Mouse (Mus musculus) Patski (cell line): Measurements from ENCODE around the gene Atp13a1. TPM values are rescaled to one million over a fixed set of nuclear protein-coding genes. Genes with fewer than 3 reads are reported as not detected.

Experiments used
- ATAC-seq: fragments of 100-300 bp; one replicate; pipeline ENCODE4 v1.8.0; 2021
- CTCF ChIA-PET: fragments of 350-600 bp; sonication (Branson Sonifier 250); formaldehyde crosslinking; loops from one replicate; lab custom pipeline; 2022; ENCODE audit warnings: inconsistent platforms; lab: Charles Lee
- POLR2A ChIA-PET: fragments of 350-600 bp; sonication (Branson Sonifier 250); formaldehyde crosslinking; loops from one replicate; lab custom pipeline; 2022; ENCODE audit warnings: antibody characterized with exemption, inconsistent platforms; lab: Charles Lee
- DNase-seq: peaks from one replicate; pipeline ENCODE4 v3.0.0-alpha.2; 2011; ENCODE audit warnings: low read depth, low spot score
- H3K27me3 ChIP-seq: fragments of 371-371 bp; one replicate; pipeline ENCODE4 v1.5.1; 2021
- CTCF ChIP-seq: fragments of 100-300 bp; IDR thresholded peaks from one replicate; pipeline ENCODE4 v1.5.1; 2021
- in situ Hi-C: fragments of 300-500 bp; cut with MboI; formaldehyde crosslinking; loops from 3 replicates; pipeline ENCODE4 v1.11.1; 2018; ENCODE audit warnings: low pct_unique_long_range_greater_than_20kb, mixed read lengths
- polyA plus RNA-seq: library from polyadenylated mRNA; unstranded; gene quantifications from one replicate; pipeline ENCODE4 v1.2.3, GENCODE M21; 2021

The Atp13a1 gene
- polyA plus RNA-seq, 1 experiment from 2014 or later = 55.4 TPM

DNA sequence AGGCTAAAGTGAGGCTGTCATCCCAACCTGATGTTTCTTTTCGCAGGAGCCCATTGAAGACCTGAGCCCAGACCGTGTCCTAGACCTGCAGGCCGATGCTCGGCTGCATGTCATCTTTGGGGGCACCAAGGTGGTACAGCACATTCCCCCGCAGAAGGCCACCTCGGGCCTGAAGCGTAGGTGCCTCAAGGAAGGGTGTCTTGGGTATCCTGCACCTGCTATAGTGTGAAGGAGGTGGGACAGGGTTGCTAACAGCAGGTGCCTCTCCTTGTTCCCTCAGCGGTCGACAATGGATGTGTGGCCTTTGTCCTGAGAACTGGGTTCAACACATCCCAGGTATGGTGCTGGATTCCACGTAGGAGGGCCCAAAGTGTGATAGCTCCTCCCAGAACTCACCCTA lies 6.7 kb downstream of the Atp13a1 start:
- ATAC-seq (no peak), DNase-seq (no peak)
- ChIA-PET POLR2A (no interaction called here), CTCF (no interaction called here)
- TF ChIP-seq CTCF = no peak
- in situ Hi-C loops = no loop called here
- no peaks in the 10 kb centered on the region for H3K27me3 ChIP-seq

DNA sequence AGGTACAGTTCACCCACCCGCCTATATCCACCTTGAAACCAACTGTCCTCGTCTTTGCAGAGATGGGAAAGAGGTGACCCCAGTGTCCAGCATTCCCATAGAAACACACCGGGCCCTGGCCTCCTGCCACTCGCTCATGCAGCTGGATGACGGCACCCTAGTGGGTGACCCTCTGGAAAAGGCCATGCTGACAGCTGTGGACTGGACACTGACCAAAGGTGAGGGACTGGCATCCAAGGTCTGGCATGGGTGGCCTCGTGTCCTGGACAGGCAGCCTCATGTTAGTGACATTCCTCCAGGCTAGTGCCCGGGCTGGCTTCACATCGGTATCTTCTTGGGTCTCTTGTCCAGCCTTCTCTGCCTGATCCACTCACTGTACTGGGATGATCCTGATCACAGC lies 8.3 kb downstream of the Atp13a1 start:
- no peak for TF ChIP-seq CTCF
- ChIA-PET CTCF (no interaction called here), POLR2A (no interaction called here)
- DNase-seq (no peak), ATAC-seq (no peak)
- no peaks in the 10 kb centered on the region for H3K27me3 ChIP-seq
- in situ Hi-C loops = no loop called here

GRCm38 (mm10) chr8:69799946-69800345 lies 9.0 kb downstream of the Atp13a1 start:
- no peak for TF ChIP-seq CTCF
- no peaks in the 10 kb centered on the region for H3K27me3 ChIP-seq
- ATAC-seq (peak; percentile 9), DNase-seq (no peak)
- CTCF ChIA-PET = no interaction called here
- POLR2A ChIA-PET = no interaction called here
- in situ Hi-C loops = loop anchor here (25.0 kb wide), 1 partner anchor 688 kb away; no protein-coding TSS in a partner anchor

DNA sequence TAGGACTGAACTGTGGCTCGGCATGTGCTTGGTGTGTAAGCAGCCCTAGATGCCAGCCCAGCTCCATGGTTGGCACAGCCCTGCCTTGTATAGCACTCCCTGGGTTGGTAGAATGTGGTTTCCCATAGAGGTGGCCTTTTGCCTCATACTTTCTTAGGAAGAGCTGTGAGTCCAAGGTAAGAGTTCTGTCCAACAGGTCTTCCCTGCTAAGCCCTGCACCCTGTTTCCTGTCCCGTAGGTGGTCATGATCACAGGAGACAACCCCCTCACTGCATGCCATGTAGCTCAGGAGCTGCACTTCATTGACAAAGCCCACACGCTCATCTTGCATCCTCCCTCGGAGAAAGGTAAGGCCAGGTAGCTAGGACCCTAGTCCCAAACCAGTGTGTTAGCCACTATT lies 10.8 kb downstream of the Atp13a1 start:
- in situ Hi-C loops = loop anchor here (25.0 kb wide), 1 partner anchor 689 kb away; no protein-coding TSS in a partner anchor
- no peak for TF ChIP-seq CTCF
- ChIA-PET CTCF (no interaction called here), POLR2A (no interaction called here)
- H3K27me3 ChIP-seq = no peaks in the 10 kb centered on the region
- no peak for DNase-seq
- no peak for ATAC-seq

DNA sequence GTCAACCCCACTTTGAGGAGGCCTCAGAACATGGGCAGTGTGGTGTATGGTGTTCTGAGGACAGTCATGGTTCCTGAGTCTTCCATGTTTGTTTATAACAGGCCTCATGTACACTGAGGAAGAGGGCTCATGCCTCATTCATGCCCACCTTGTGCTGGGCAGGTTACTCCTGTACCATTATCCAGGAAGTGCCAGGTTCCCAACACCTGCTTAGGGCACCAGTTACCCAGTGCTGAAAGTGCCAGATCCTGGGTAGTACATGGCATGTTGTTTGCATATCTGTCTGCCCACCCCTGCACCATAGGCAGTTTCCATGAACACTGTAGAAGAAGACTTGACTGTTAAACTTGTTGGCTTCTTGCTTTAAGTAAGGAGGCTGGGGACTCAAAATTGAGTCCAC lies 11.3 kb downstream of the Atp13a1 start:
- DNase-seq = no peak
- TF ChIP-seq CTCF = no peak
- POLR2A ChIA-PET = no interaction called here
- CTCF ChIA-PET = no interaction called here
- no peaks in the 10 kb centered on the region for H3K27me3 ChIP-seq
- no peak for ATAC-seq
- in situ Hi-C loops = loop anchor here (25.0 kb wide), 1 partner anchor 690 kb away; no protein-coding TSS in a partner anchor

- DNase-seq = no peak
- in situ Hi-C loops = loop anchor here (25.0 kb wide), 1 partner anchor 691 kb away; no protein-coding TSS in a partner anchor
- ATAC-seq = no peak
- no peaks in the 10 kb centered on the region for H3K27me3 ChIP-seq
- ChIA-PET CTCF (no interaction called here), POLR2A (no interaction called here)
- no peak for TF ChIP-seq CTCF
These were observed 12.4 kb downstream of the Atp13a1 start for GRCm38 (mm10) chr8:69803366-69803765.

- CTCF ChIA-PET = no interaction called here
- in situ Hi-C loops = loop anchor here (25.0 kb wide), 1 partner anchor 692 kb away; no protein-coding TSS in a partner anchor
- TF ChIP-seq CTCF = no peak
- POLR2A ChIA-PET = no interaction called here
- ATAC-seq (no peak), DNase-seq (no peak)
- H3K27me3 ChIP-seq = no peaks in the 10 kb centered on the region
These were observed 13.6 kb downstream of the Atp13a1 start for GRCm38 (mm10) chr8:69804537-69804936.

DNA sequence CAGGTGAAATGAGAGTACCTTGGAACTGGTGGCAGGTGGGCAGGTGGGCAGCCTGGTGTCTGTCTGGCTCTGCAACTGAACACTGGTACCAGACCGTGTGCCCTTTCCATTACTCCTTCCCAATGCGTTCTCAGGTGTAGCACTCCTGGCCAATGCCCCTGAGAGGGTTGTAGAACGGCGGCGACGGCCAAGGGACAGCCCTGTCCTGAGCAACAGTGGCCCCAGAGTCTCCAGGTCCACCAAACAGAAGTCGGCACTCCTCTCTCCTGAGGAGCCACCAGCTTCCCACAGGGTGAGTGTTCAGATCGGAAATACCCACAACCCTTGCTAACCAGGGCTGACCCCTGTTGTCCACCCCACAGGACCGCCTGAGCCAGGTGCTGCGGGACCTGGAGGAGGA lies 14.1 kb downstream of the Atp13a1 start:
- in situ Hi-C loops = loop anchor here (25.0 kb wide), 1 partner anchor 693 kb away; no protein-coding TSS in a partner anchor
- ChIA-PET POLR2A (no interaction called here), CTCF (no interaction called here)
- no peaks in the 10 kb centered on the region for H3K27me3 ChIP-seq
- DNase-seq (no peak), ATAC-seq (no peak)
- TF ChIP-seq CTCF = no peak

- no peaks in the 10 kb centered on the region for H3K27me3 ChIP-seq
- ChIA-PET CTCF (interaction anchor here (1.0 kb wide), 1 partner anchor 14 kb away, joined by 3 read pairs; no protein-coding TSS in a partner anchor), POLR2A (no interaction called here)
- TF ChIP-seq CTCF = no peak
- ATAC-seq (no peak), DNase-seq (no peak)
- in situ Hi-C loops = loop anchor here (25.0 kb wide), 1 partner anchor 693 kb away; no protein-coding TSS in a partner anchor
These were observed 14.5 kb downstream of the Atp13a1 start for GRCm38 (mm10) chr8:69805491-69805890.

- no peak for TF ChIP-seq CTCF
- ChIA-PET CTCF (no interaction called here), POLR2A (no interaction called here)
- in situ Hi-C loops = loop anchor here (25.0 kb wide), 1 partner anchor 695 kb away; no protein-coding TSS in a partner anchor
- ATAC-seq = no peak
- no peak for DNase-seq
- H3K27me3 ChIP-seq = no peaks in the 10 kb centered on the region
These were observed 16.3 kb downstream of the Atp13a1 start for GRCm38 (mm10) chr8:69807236-69807635.

DNA sequence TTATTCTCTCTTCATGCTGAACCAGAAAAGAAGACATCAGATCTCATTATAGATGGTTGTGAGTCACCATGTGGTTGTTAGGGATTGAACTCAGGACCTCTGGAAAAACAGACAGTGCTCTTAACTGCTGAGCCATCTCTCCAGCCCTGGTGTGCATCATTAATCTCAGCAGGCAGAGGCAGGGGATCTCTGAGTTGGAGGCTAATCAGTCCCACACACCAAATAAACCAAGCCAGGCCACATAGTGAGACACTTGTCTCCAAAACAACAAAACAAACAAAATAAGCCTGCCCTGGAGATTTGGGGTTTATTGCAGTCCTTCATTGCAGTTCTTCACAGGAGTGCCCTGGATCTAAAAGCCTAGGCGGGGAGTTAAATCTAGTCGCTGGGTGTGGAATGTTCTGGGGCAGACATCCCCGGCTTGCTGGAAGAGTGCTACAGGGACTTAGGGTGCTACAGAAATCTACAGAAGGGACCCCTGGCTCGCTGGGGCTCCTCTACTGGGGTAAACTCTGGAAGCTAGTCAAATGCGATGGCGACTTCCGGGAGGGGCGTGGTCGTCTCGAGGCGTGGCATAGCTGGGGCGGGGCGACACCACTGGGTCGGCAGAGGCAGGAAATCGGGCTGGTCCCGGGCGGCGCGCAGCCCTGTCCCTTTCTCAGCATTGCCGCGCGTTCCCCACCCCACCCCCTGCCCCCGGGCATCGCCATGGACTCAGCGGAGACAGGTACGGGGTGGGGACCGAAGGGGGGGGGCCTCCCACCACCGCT lies 17.3 kb downstream of the Atp13a1 start, which contains the start of gene Gmip:
Gene Gmip (plus strand): TSS at position 586 of the 770 bp plus-strand sequence.
- in situ Hi-C loops = loop anchor here (25.0 kb wide), 1 partner anchor 696 kb away; no protein-coding TSS in a partner anchor
- POLR2A ChIA-PET = interaction anchor here (1.0 kb wide), 2 partner anchors 12 to 15 kb away, joined by 4 read pairs; no protein-coding TSS in a partner anchor
- no peak for TF ChIP-seq CTCF
- DNase-seq = no peak
- CTCF ChIA-PET = no interaction called here
- ATAC-seq = peak; percentile 59
- H3K27me3 ChIP-seq = no peaks in the 10 kb centered on the region
